Comparison of ENCODE assay signal across 8 mouse cellular contexts in the genomic region with DNA sequence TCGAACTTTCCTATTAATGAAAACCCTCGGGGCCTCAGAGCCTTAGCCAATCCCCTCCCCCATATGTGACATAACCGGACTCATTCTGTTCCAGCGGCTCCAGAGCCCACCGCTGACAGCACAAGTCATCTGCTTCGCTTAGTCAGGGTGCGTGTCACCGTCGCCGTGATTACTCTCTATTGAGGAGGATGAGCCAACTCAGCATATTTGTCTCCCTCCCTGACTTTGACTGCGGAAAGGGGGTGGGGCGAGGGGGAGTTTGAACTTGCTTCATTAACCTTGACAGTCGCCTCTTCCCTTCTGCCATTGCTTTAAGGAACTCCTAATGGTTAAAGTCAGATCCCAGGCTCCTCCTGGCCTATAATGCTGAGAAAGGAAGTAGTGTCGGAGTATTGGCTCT. TPM values are rescaled to one million over a fixed set of nuclear protein-coding genes. Genes with fewer than 3 reads are reported as not detected.
A peak's percentile ranks its signal among the peaks of the same experiment; 100 is the strongest.
DNase-seq lines count a peak whose midpoint lies in the region; ATAC-seq and TF ChIP-seq lines count a peak whose summit lies in the region.

No protein-coding gene starts in this region.

- H3K36me3 ChIP-seq in hindbrain, embryonic 14.5 days (replicated peaks; ENCODE audit: control insufficient read depth, insufficient read depth): no peaks in the 10 kb centered on the region
- no peaks in the 10 kb centered on the region for H3K36me3 ChIP-seq in macrophage (ENCODE audit: inconsistent target)

- peak overlapping the region; percentile 19; the same call in 1 of the 2 replicates for H3K4me3 ChIP-seq in layer of hippocampus, adult 2 months
- H3K4me3 ChIP-seq in hindbrain, embryonic 14.5 days (replicated peaks; ENCODE audit: low read length): no peak overlapping the region
- H3K4me3 ChIP-seq in macrophage (ENCODE audit: inconsistent target): no peak overlapping the region; the same call in 1 of the 2 replicates

- 0 out of 2 replicates have a peak overlapping the region, but pooled peaks have one; percentile 12 for H3K9ac ChIP-seq in hindbrain, embryonic 14.5 days

- TF ChIP-seq CTCF in layer of hippocampus, adult 2 months (conservative IDR thresholded peaks at IDR 0.05): no peak

- no peaks in the 10 kb centered on the region for H3K79me2 ChIP-seq in macrophage (ENCODE audit: inconsistent target)

- H3K4me2 ChIP-seq in hindbrain, embryonic 14.5 days (replicated peaks): peak overlapping the region; percentile 41

- H3K9me3 ChIP-seq in hindbrain, embryonic 14.5 days (ENCODE audit: control insufficient read depth, low read length): no peaks in the 10 kb centered on the region

- no peak; the same call in 1 of the 2 replicates for ATAC-seq in hindbrain, embryonic 14.5 days (ENCODE audit: low FRiP score)

- H3K27ac ChIP-seq in layer of hippocampus, adult 2 months: no peak overlapping the region
- H3K27ac ChIP-seq in hindbrain, embryonic 14.5 days: no peak overlapping the region
- H3K27ac ChIP-seq in macrophage: 0 out of 2 replicates have a peak overlapping the region, but pooled peaks have one; percentile 5

- WGBS in hindbrain, embryonic 14.5 days: 7% methylated on average over 14 of the region's 14 CpGs
- 7% methylated on average over 14 of the region's 14 CpGs for WGBS in macrophage (ENCODE audit: missing documents)

- H3K4me1 ChIP-seq in hindbrain, embryonic 14.5 days (replicated peaks; ENCODE audit: control insufficient read depth, insufficient read depth, low read length): peaks cover 21% of the 10 kb centered on the region

- no peaks in the 10 kb centered on the region for H3K27me3 ChIP-seq in hindbrain, embryonic 14.5 days (ENCODE audit: control insufficient read depth, insufficient read depth, low read length)

- no peak for DNase-seq in layer of hippocampus, adult 2 months (ENCODE audit: low spot score in 2 of 2)
- DNase-seq in layer of hippocampus, adult 9-11 months: no peak
- DNase-seq in embryo, embryonic 10.5 days (ENCODE audit: low spot score): peak; percentile 56
- no peak for DNase-seq in hindbrain, embryonic 14.5 days (ENCODE audit: low spot score)
- peak; percentile 57 for DNase-seq in testis, postnatal 10 days (ENCODE audit: low spot score)
- DNase-seq in frontal cortex, postnatal 25 days (ENCODE audit: low spot score in 2 of 2): no peak
- DNase-seq in layer of hippocampus, adult 11-12 months (ENCODE audit: low spot score): no peak

RNA-seq across cellular contexts. Expression of a gene that starts 14.8 kb away (rescaled TPM):
- total RNA-seq in layer of hippocampus, adult 2 months (2021): 100 to 1,000 TPM; 110 to 112 TPM
- polyA plus RNA-seq in hindbrain, embryonic 14.5 days (2014; fragmentation: Nextera tagmentation; extraction: Ambion mirVana): 14.2 and 19.9 TPM in 2 replicates
- total RNA-seq in macrophage (2018; cell fraction: chromatin; rRNA removed): 100 to 1,000 TPM in 8 of 26 experiments, 10 to 100 TPM in 18; 43.6 to 349 (median 80.0) TPM
- 10 to 100 TPM; 14.0 to 49.9 (median 27.3) TPM for total RNA-seq in macrophage (2018; cell fraction: cytosol; rRNA removed)
- 100 to 1,000 TPM in 2 of 26 experiments, 10 to 100 TPM in 24; 42.6 to 143 (median 55.0) TPM for total RNA-seq in macrophage (2018; cell fraction: nucleus; rRNA removed)
- 21.3 to 27.7 TPM (median 22.5 TPM) in 3 replicates for polyA plus RNA-seq in macrophage (2018)

Comparison
In these comparisons a context has a peak if more than half of its experiments do, and no peak if none do; other contexts are left out.
1. DNase-seq: peak in embryo, embryonic 10.5 days (single experiment) and testis, postnatal 10 days (single experiment); none in layer of hippocampus, adult 2 months (0 of 2), layer of hippocampus, adult 9-11 months (single experiment), hindbrain, embryonic 14.5 days (single experiment), frontal cortex, postnatal 25 days (0 of 2) and layer of hippocampus, adult 11-12 months (single experiment).